Mouse (Mus musculus): ENCODE measurements around the gene Lcmt1. TPM values are rescaled to one million over a fixed set of nuclear protein-coding genes. Genes with fewer than 3 reads are reported as not detected.

Lcmt1 gene
- polyA plus RNA-seq, 1 experiment = 3.5 TPM

DNA sequence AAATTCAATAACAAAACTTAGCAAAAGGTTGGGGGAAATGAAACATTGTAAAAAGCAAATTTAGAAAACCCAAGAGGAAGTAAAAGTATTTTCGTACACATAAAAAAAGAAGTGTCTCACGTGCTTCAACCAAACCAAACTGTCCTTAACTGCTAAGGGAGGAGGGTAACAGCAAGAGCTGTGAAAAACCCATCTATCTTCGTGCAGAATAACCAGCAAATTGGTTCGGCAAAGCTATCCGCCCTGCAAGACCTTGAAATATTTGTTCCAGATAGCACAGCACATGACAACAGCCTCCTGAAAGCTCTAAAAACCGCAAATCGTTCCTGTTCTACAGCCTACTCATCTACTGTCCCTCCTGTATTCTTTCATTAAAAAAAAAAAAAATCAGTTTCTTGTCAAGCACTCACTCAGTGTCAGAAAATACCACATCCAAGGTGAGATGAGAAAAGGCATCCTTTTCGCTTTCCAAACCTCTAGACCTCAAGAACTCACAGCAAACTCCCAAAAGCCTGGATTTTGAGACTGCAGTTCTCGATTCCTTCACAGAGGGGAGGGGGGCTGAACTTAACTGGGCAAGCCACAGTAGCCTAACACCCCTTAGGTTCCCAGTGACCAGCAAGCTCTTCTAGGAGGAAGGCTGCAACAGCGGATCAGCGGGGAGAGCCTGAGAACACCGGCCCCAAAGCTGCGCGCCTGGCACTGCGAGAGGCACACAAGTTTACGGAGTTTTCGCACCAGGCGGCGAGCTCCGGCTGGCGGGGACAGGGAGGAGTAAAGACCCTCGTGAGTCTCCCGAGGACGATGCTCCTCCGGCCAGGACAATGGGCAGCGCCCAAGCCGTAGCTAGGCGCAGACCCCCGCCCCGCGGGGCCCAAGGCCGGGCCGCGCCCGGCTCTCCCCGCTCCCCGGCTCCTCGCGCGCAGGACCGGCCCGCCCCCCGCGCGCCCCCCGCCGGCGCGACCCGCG is 522 bp upstream of the Lcmt1 start:
- no peak for TF ChIP-seq GATA1 (IDR thresholded peaks at IDR 0.05; ENCODE audit: low read length)

DNA sequence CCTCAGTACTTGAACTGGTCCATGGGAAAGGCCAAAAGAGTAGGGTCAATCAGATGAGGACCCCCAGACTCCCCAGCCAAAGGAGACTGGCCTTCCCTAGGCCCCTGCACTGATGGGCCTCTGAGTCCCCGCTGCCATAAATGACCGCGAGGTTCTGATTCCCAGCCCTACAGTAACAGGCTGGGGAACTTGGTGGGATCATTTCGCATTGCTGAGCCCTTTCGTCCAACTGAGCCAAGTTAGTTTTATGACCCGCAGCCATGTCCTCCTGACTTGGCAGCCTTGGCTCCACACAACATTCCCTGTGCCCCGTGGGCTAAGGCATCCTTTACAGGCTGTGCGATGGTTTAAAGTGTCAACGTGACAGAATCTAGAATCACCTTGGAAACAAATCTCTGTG is 1.1 kb downstream of the Lcmt1 start:
- no peak for TF ChIP-seq GATA1 (IDR thresholded peaks at IDR 0.05; ENCODE audit: low read length)

DNA sequence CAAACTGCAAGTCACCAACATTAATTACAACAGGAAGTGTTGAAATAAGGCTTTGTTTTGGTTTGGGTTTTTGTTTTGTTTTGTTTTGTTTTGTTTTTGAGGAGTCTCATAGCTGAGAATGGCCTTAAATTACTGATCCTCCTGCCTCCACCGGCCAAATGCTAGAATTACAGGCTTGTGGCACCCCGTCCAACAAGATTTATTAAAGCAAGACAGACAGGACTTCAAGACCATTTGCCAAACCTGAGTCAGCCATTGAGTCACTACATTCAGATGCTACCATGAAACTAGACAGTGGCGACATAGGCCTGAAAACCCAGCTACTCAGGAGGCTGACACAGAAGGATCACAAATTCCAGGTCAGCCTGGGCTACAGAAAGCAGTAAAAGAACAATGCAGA is 1.9 kb downstream of the Lcmt1 start:
- TF ChIP-seq GATA1 (IDR thresholded peaks at IDR 0.05; ENCODE audit: low read length) = no peak

DNA sequence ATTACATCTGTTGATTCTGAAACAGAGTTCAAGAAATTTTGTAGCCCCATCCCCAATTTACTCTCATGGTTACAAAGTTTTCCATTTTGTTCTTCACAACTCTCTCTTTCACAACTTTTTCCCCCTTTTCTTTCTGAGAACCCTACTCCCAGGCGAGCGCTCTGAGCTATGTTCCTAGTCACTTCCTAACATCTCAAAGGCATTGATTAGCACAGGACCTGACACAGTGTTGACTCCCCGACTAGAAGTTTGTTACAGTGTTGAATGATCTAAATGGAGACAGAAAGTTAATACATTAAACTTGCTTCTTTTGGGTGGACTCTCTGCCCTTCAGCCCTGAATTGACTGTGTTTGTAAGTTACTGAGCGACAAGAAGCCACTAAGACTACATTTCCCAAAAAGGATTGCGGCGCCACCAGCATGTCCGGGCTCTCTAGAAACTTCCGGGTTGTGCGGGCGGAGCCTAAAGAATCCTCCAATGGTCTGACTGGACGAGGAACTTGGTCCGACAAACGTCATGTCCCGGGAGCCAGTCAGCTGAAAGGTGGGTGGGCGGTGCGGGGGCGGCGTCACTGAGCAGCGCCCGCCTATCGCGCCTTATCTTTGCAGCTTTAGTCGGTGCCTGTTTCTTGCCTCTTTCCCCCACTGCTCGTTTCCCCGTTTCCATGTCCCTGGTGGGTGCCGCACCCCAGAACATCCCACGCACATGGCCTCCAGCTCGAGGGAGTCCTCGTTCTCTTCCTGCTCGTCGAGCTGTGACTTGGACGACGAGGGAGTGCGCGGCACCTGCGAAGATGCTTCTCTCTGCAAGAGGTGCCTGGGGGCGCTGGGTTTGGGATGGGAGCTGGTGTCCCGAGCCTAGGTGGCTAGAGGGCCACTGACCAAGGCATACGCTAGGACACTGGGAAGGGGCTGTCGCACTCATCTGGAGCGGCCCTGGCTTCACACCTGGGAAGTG is 8.1 kb downstream of the Lcmt1 start:
- TF ChIP-seq GATA1 (IDR thresholded peaks at IDR 0.05; ENCODE audit: low read length) = peak; percentile 6

DNA sequence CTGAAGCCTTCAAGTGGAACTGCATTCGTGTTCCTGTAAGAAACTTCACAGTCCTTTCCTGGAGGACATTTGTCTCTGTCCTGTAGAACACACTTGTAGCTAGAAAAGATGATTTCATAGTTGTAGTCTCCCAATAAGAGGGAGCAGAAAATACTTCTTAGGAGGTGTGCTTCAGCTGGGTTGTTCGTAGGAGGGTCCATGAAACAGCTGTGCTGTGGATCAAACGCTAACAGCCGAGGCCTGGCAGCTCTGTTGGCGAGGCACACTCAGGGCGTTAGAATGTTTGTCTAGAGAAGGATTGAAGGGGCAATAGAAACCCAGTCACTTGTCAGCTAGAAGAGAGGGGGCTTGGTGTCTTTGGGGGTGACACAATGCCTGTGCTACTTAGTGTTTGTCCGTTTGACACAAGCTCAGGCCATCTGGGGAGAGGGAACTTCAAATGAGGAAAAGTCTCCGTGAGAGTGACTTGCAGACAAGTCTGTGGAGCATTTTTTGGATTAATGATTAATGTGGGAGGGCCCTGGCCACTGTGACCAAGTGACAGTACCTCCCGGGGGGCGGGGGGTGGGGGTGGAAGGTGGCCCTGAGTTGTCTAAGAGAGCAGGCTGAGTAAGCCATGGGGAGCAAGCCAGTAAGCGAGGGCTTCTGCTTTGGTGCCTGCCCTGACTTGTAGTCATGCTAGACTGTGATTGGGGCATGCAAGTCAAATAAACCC is 16.3 kb downstream of the Lcmt1 start:
- no peak for TF ChIP-seq GATA1 (IDR thresholded peaks at IDR 0.05; ENCODE audit: low read length)

DNA sequence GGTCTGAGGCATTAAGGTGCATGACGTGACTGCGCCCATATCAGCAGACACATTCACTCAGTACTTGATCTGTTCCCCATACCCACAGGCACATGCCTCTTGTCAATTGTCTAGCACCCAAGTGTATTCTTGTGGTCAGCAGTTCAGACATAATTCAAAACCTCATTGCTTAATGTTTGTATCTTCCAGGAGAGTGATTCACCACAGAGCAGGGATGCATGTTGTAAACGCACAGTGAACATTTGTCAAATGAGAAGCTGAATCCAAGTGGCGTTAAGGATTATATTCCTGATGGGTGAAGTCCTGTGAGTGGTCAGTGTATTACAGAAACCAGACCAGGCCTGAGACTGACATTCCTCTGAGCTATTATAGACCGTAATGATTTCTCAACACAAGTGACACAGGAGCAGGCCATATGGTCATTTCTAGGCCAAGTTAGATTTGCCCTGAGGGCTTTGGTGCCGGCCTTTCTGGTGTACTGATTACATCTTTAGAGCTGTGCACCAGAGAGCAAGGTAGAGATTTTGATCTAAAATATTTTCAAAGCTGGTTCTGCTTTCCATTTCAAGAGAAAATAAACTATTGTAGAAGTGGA is 20.2 kb downstream of the Lcmt1 start:
- TF ChIP-seq GATA1 (IDR thresholded peaks at IDR 0.05; ENCODE audit: low read length) = no peak

DNA sequence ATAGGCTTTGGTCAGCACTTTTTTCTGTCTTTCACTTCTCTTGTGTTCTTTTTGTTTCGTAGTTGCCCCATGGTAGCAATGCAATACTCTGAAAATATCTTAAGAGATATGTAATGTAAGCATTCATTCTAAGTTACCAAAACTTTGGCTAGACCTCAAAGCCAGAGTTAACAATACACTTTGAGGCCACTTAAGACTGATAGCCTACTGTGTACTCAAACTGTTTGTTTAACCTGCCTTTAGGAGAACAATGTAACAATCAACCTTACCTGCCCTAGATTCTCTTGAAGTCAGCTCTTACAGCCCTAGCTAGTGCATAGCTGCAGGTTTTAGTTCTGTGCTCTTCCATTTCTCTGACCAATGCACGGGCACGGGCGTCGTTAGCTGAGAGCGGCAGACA is 24.7 kb downstream of the Lcmt1 start:
- no peak for TF ChIP-seq GATA1 (IDR thresholded peaks at IDR 0.05; ENCODE audit: low read length)

DNA sequence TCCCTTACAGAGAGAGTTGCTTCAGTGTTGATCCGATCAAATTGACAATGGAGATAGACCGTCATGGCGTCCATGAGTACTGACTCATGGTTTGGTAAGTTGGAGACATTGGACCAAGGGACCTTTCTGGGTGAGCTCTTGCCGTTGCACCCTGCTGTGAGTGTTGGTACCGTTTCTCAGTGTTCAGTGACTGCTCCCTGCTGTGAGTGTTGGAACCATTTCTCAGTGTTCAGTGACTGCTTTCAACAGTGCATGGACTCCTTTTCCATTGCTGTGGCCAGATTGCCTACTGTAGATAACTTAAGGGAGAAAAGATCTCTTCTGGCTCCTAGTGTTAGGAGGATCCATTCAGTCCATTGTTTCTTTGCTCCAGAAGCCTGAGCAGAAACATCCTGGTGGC is 27.3 kb downstream of the Lcmt1 start:
- TF ChIP-seq GATA1 (IDR thresholded peaks at IDR 0.05; ENCODE audit: low read length) = no peak

DNA sequence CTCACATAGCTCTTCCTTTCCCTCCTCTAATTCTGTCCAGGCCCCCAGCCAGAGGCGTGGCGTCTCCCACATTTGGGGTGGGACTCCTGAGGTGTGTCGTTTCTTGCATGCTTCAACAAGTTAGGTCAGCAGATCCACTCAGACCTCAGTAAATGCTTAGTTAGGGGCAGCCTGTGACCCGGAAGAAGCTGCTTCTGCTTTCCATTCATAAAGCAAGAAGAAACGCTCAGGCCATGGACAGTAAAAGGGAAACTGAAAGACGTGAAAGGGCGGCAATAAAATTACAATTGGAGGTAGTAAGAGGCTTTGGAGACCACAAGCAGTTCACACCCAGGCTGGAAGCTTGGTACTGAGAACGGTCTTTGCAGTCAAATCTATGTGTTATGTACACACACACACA is 27.8 kb downstream of the Lcmt1 start:
- TF ChIP-seq GATA1 (IDR thresholded peaks at IDR 0.05; ENCODE audit: low read length) = no peak

DNA sequence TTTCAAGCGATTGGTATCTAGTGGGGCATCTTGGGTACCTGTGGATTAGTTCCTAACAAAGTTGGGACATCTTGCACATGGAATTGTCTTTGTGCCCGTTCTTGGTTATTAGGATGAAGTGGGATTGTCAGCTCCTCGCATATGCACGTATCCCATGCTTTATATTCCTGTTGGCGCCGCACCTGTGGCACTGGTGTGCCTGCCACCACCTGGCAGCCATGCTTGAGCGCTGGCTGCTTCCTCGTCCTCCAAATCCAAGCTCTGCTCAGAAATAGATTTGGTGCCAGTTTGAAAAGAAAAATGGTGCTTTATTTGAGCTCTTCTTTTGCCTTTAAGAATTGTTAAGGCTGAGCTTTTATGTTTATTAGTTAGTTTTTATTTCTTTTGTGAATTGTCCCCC is 28.3 kb downstream of the Lcmt1 start:
- no peak for TF ChIP-seq GATA1 (IDR thresholded peaks at IDR 0.05; ENCODE audit: low read length)

DNA sequence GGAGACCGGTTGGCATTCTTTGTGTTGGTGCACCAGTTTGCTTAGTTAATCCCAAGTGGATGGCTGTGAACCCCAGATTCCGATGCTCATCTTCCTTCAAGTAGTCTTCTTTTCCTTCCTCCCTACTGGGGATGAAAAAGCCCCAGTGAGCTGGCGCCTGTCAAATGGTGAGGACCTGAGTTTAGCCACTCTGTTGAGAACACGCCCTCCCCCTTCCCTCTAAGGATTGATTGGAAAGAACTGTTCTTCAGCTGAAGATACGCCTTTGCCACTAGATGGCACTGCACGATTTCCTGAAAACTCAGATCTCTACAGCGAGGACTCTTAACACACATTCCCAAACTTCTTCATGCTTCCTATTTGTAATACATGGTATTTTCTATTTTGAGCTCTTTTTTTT is 29.2 kb downstream of the Lcmt1 start:
- TF ChIP-seq GATA1 (IDR thresholded peaks at IDR 0.05; ENCODE audit: low read length) = no peak

DNA sequence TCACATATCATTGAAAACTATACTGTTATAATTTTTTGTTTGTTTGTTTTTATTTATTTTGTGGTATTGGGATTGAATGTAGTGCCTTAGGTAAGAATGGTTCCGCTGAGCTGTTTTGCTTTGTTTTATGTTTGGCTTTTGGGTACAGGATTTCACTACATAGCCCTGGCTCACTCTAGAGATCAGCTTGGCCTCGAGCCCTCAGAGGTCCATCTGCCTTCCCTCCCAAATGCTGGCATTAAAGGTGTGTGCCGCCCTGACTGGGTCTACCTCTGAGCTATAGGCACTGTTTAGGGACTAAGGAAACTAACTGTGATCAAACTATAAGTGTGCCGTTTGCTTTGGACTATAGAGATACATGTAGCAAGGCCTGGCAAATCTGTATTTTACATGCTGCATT is 29.7 kb downstream of the Lcmt1 start:
- TF ChIP-seq GATA1 (IDR thresholded peaks at IDR 0.05; ENCODE audit: low read length) = no peak

DNA sequence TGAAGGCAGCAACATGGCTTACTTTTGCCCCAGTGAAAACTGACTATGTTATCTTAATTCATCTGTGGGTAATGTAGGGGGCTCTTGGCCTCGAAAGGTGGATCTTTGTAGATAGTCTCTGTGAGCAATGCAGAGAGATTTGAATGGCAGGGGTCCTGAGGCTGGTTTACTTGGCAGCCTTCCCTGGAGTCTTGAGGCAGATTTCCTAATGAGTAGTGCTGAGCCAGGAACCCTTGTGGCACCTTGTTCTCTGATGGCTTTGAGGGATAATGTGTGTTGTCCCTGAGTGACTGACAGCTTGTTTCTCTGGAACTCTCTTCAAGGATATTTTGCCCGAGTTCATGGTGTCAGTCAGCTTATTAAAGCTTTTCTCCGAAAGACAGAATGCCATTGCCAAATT is 31.5 kb downstream of the Lcmt1 start:
- TF ChIP-seq GATA1 (IDR thresholded peaks at IDR 0.05; ENCODE audit: low read length) = no peak

DNA sequence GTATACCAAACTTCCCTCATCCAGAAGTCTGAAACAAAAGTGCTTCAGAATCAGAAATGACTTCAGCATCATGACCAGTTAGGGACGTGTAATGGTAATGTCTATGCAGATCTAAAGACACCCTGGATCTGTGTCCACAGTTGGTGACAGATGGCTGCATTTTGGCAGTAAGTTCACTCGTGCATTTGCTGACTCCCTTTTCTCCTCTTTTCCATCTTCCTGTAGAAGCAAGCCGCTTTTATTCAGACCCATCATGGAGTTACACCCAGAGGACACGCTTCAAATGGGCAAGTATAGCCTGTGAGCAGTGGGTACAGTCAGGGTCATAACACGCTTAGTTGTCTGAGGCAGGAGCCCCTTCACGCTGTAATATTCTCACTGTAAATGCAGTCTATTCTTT is 34.6 kb downstream of the Lcmt1 start:
- TF ChIP-seq GATA1 (IDR thresholded peaks at IDR 0.05; ENCODE audit: low read length) = no peak

DNA sequence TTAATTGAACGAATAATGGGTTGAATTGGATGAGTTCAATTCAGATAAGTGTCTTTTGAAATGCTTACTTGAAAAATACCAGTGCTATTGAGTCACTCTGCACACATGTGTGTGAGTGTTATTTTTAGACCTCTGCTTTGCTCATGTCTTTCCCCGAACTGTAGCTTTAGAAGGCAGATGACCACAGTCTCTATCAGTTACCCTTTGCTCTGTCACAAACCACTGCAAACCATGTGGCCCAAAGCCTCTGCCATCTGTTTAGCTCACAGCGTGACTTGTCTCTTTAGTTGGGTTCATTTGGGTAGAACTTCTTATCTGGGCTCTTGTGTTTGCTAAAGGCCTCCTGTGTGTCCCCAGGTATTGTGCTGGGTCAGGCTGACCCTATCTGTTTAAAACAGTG is 36.0 kb downstream of the Lcmt1 start:
- no peak for TF ChIP-seq GATA1 (IDR thresholded peaks at IDR 0.05; ENCODE audit: low read length)

Data from G1E-ER4 (cell line).